Mouse (Mus musculus): ENCODE data around the gene Clint1. TPM values are rescaled to one million over a fixed set of nuclear protein-coding genes. Genes with fewer than 3 reads are reported as not detected.

The Clint1 gene
- 8.7 TPM for polyA plus RNA-seq (2015; fragmentation: Illumina TruSeq; extraction: RNeasy Lipid Tissue Mini Kit (QIAGEN cat#74804); ENCODE audit: insufficient read depth, low read depth, low replicate concordance)

GRCm38 (mm10) chr11:45851516-45852123 lies at the start of gene Clint1:
Gene Clint1 (plus strand): TSS chr11:45852051.

GRCm38 (mm10) chr11:45944643-45945156 lies 92.8 kb downstream of the Clint1 start, which contains the start of gene Lsm11:
Gene Lsm11 (minus strand): TSS chr11:45944935.

GRCm38 (mm10) chr11:45955127-45955627 lies 103.3 kb downstream of the Clint1 start, which contains the start of gene Thg1l:
Gene Thg1l (minus strand): TSS chr11:45955494.

Other genes starting within 250 kb of the Clint1 start
- 0.68 TPM for gene Lsm11, start 92.9 kb downstream of the Clint1 start, polyA plus RNA-seq (2015; fragmentation: Illumina TruSeq; extraction: RNeasy Lipid Tissue Mini Kit (QIAGEN cat#74804); ENCODE audit: insufficient read depth, low read depth, low replicate concordance)
- gene Thg1l, start 103.4 kb downstream of the Clint1 start, polyA plus RNA-seq (2015; fragmentation: Illumina TruSeq; extraction: RNeasy Lipid Tissue Mini Kit (QIAGEN cat#74804); ENCODE audit: insufficient read depth, low read depth, low replicate concordance), result 1.9 TPM
- gene Sox30, start 128.3 kb downstream of the Clint1 start, polyA plus RNA-seq (2015; fragmentation: Illumina TruSeq; extraction: RNeasy Lipid Tissue Mini Kit (QIAGEN cat#74804); ENCODE audit: insufficient read depth, low read depth, low replicate concordance), result not detected
- not detected for gene Gm12166, start 200.3 kb downstream of the Clint1 start, polyA plus RNA-seq (2015; fragmentation: Illumina TruSeq; extraction: RNeasy Lipid Tissue Mini Kit (QIAGEN cat#74804); ENCODE audit: insufficient read depth, low read depth, low replicate concordance)
- gene Adam19, start 203.9 kb downstream of the Clint1 start, polyA plus RNA-seq (2015; fragmentation: Illumina TruSeq; extraction: RNeasy Lipid Tissue Mini Kit (QIAGEN cat#74804); ENCODE audit: insufficient read depth, low read depth, low replicate concordance), result 1.5 TPM

All from pancreas, adult 10 weeks (tissue).